Mouse (Mus musculus): ENCODE measurements around the gene Kcna5. TPM values are rescaled to one million over a fixed set of nuclear protein-coding genes. Genes with fewer than 3 reads are reported as not detected.

Gene Kcna5
- total RNA-seq, 2 experiments from 2014 or later = 1.4 to 1.6 TPM

DNA sequence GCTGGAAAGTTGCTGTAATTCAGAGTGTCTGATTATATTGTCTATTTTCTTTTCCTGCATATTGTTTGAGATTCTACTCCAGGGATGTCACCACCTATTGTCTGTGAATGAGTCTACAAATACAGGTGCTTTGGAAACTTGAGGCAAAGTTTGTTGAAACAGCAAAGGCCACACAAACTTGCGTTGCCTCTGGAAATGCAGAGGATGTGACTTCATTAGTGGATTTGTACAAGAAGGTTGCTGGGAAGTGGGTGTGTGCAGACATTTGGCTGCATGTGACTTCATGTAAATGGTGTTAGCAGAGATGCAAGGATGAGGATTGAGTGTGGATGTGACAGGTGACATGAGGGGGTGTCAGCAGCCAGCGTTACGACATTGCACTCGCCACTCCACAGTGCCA is 1.7 kb upstream of the Kcna5 start:
- DNase-seq (ENCODE audit: low spot score in 2 of 2) = no peak

DNA sequence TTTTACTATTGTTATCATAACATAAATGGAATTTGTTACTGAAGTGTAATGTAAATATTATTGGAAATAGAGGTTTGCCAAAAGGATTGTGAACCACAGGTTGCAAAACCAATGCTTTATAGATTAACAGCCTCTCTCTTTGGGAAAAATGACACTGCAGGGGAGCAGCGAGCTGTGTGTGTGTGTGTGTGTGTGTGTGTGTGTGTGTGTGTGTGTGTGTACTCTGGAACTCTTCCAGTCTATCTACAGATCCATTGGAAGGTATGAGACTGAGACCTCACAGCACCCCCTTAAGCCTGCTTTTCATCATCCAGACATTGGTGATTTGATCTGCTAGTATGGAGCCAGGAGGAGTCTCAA is 679 bp upstream of the Kcna5 start:
- no peak for DNase-seq (ENCODE audit: low spot score in 2 of 2)

DNA sequence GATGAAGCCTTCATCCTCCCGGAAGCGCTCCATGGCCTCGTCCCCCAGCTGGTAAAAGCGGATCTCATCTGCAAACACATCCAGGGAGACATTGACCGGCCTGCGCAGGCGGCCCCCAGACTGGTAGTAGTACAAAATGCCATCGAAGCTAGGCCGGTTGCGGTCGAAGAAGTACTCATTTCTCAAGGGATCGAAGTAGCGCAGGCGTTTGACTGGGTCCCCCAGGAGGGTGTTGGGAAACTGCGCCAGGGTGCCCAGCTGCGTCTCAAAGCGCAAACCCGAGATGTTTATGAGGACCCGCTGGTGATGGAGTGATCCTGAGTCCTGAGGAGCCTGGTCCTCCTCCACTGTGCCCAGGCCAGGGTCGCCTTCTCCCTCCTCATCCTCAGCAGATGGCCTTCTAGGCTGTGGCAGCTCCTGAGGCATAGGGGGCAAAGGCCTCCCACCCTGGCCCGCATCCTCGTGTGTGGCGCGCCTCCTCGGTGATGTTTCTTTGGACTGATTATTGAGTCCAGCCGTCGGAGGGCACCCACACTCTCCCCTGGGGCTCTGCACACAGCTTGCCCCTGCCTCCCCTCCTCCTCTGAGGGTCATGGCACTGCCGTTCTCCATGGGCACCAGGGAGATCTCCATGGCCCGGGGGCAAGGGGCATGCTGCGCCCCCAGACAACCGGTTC is 543 bp downstream of the Kcna5 start:
- DNase-seq (ENCODE audit: low spot score in 2 of 2) = no peak

DNA sequence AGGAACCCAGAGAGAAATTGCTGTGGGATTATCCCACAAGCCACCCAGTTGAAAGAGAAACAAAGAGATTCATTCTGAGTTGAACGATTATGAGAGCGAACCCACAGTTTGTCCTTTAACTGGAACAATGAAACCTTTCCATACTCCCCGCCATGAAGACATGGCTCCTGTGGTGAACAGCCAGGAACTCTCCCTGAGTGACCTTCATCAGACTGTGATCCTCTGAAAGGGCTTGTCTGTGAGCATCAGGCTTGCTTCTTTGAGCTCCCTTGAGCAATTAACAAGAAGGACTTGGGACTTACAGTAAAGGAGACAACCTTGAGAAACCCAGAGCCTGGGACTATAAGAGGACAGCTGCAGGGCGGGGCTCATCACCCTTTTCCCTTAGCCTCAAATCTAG is 3.9 kb downstream of the Kcna5 start:
- no peak for DNase-seq (ENCODE audit: low spot score in 2 of 2)

DNA sequence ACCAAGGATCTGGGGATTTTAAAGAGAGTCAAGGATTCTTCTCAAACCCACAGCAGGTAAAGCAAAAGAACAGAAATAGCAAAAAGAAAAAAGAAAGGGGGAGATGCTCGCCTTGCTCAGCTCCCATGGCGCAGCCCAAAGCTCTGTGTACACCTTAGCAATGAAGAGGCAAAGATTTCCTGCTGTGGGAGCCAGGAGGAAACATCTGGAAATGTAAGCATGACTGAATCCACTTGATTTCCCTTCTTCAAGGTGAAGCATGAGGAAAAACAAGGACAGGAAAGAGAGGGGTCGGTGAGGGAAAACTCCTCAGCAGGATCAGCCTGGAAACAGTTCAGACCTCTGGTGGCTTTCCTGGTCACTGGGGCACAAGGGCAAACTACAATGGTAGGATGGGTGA is 5.2 kb downstream of the Kcna5 start:
- no peak for DNase-seq (ENCODE audit: low spot score in 2 of 2)

DNA sequence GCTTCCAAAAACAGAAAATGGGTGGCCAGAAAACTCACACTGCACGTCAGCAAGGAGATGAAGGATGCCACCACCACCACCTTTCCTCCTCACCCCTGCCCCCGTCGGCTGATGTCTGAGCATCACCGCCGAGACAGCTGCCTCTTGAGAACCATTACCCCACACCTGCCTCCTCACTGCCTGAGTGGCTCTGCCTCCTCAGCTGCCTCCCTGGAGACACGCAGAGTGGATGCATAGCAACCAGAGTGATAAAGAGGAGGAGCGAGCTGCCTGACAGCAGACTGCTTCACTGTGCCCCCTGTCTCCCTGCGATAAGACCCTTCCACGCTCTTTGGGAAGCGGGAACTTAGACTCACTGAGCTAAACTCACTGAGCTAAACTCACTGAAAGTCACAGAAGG is 20.5 kb downstream of the Kcna5 start:
- no peak for DNase-seq (ENCODE audit: low spot score in 2 of 2)

DNA sequence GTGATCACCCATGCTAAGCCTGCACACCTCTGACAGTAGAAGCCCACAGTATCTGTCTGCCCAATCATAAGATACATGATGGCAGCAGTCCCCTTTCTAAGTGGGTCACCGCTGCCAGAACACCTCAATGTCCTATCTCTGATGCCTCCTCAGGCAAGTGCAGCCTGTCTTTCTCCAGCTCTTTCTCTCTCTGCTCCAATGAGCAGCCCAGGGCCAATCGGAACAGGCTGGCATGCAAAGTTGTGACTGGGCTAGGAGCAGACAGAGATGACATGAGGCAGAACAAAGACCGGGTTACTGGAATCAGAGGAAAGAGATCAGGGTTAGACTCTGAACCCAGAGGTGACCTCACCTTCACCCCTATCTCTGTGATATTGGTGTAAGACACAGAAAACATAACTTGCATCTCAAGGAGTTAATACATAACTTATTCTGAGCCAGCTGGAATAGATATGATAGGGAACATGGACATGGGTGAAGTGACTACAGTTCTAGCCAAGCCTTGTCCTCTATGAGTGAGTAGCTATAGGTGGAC is 21.4 kb downstream of the Kcna5 start:
- no peak for DNase-seq (ENCODE audit: low spot score in 2 of 2)

DNA sequence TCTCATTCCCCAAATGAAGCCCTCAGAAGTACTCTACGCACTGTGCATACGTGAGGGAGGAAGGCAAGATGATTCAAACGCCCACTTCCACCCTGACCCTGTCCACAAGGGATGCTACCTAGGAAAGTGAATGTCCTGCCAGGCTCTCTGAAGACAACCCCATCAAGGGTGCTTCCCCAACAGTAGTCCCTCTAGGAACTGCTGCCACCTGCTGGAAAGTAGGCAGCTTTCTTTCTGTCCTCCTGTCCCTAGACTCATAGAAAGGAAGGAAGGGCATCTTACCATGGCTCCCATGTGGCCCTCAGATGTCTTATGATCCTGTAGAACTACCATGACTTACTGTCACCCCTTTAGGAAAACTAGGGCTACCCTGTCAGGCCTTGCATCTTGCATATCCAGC is 22.1 kb downstream of the Kcna5 start:
- no peak for DNase-seq (ENCODE audit: low spot score in 2 of 2)

DNA sequence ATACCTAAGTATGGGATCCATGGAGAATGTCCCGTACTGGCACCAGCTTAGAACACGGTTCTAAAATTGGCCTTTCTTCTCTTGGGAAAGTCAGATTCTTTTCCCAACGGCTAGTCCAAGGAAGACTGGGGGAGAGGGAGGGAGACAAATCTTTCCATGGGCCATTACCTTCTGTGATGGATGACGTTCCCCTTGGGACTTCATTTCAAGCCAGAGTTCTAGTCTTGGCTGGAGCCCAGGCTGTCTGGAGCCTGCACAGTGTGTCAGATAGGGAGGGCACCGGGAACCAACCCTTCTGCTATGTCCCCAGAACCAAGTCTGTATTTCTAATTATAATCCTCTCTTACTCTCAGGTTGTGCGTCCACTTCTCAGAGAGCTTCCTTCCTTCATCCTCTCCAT is 26.5 kb downstream of the Kcna5 start:
- DNase-seq (ENCODE audit: low spot score in 2 of 2) = no peak

DNA sequence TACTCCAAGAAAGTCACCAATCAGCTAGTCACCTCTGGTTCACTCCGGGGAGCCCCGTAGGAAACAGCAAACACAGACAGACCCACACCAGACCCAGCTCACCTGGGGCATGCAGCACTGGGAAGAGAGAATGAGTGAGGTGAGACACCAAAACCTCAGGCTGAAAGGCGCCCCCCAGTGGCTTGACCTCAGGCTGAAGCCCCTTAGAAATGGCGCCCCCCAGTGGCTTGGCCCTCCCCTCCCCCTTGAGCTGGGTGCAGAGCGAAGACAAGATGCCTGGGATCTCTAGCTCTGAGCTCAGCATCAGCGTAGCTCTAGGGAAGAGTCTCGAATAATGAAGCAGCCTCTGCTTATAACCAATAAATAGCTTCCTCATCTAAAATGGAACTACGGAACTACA is 31.3 kb downstream of the Kcna5 start:
- no peak for DNase-seq (ENCODE audit: low spot score in 2 of 2)

DNA sequence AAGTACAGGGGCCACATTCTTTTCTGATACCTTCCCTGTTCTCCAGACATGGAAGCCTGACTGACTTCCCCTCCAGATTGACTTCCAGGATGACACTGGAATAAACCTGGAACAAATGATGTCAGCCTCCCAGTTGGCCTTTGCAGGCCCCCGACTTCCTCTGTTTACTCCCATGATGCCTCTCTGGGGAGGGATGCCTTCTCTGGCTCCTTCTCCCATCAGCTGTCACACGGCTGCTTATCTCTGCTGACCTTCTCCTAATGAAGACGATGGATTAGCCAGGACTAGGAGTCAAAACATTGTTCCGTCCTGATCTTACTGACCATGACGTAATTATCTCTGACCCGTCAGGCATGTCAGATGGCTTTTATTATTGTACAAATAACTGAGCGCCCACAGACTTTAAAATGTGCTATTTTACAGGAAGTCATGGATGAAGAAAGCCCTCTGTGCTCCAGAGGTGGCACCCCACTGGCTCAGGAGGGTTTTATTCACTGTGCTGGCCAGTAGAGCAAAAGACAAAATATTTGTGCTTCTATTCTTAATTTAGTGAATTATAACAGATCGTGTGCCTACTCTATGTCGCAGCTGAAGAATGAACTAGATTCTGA is 32.4 kb downstream of the Kcna5 start:
- no peak for DNase-seq (ENCODE audit: low spot score in 2 of 2)

DNA sequence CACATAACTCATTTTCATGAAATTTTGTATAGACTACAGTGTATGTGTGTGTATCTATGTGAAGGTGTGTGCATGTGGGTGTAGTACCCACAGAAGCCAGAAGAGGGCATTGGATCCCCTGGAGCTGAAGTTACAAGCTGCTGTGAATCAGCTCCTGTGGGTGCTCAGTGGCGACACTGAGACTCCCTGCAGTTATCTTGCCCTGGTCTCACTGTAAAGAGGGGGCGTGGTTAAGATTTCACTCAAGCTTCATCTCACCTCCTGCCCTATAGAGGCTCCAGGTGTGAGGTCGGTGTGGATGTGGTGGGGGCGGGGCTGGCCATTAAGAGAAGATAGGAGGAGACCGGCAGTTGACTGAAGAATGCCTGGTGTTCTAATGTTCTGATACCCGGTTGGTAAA is 34.2 kb downstream of the Kcna5 start:
- DNase-seq (ENCODE audit: low spot score in 2 of 2) = no peak

DNA sequence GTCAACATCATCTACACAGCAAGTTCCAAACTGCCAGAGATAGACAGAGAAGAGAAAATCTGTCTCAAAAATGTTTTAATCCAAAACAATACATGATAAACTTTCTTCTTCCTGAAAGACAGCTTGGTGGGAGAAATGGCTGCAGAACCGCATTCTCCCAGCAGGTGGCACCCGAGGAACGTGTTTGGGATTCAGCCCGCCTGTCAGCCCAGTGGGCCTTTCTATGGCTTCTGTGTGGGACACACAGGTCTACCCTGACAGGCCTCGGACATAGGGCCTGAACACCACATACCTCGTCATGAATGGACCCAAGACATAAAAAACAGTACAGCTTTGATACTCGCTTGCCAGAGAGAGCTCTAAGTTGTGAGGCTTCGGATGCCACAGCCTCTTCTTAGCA is 35.1 kb downstream of the Kcna5 start:
- peak; percentile 92 to 94 for DNase-seq (ENCODE audit: low spot score in 2 of 2)

DNA sequence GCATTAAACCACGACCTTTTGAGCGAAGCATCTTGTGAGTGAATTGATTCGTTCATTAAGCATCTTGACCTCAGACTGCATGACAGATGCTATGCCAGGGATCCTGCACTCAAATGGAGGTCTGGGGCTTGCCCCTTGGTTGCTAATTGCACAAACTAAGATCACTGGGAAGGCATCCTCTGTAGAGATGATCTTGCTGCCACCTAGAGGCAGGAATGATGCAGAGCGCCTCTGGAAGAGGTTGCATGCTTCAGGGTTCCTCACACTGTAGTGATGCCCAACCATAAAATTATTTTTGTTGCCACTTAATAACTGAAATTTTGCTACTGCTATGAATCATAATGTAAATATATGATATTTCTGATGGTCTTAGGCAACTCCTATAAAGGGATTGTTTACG is 37.3 kb downstream of the Kcna5 start:
- peak; percentile 69 to 70 for DNase-seq (ENCODE audit: low spot score in 2 of 2)

DNA sequence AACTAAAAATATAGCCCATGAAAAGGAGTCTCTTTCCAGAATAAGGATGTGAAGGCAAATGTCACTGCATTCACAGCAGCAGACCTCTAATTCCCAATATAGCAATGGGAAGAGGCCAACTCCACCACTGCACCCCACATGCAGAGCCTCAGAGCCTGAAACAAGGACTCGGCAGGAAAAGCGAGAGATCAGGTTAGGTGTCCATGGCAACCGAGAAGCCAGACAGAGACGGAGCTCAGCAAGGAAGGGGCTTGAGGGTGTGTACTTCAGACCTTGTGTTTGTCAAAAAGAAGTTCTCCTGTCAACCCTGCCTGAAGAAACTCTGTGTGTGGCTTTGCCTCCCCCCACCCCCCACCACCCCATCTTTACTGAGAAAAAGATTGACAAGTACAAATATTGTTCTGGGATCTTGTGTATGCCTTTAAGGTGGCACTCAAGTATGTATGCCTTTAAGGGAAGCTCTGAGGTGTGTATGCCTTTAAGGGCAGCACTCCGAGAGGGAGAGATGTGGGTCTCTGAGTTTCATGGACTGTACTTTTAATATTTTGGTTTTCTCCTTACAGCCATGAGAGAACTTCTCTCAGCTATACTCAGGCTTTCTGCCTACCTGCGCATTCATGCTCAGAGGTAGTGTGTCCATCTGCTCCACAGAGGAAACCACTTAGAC is 37.9 kb downstream of the Kcna5 start:
- DNase-seq (ENCODE audit: low spot score in 2 of 2) = no peak

DNA sequence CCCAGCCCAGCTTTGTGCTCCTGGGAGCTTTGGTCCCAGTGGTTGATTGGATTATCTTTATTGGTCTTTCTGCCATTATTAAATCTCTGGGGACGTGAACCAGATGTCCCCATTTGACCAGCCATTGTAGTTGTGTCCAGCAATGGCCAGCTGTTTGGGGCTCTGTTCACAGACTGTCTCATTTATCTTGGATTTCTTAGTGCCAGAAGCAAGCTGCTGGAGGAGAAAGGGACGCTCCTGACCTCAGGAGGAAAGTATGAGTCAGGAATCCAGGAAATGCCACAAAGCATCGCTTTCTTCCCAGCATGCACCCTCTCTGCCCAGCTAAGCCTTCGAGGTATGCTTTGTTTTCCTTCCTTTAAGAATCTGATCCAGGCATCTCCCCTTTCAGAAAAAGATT is 48.1 kb downstream of the Kcna5 start:
- no peak for DNase-seq (ENCODE audit: low spot score in 2 of 2)

DNA sequence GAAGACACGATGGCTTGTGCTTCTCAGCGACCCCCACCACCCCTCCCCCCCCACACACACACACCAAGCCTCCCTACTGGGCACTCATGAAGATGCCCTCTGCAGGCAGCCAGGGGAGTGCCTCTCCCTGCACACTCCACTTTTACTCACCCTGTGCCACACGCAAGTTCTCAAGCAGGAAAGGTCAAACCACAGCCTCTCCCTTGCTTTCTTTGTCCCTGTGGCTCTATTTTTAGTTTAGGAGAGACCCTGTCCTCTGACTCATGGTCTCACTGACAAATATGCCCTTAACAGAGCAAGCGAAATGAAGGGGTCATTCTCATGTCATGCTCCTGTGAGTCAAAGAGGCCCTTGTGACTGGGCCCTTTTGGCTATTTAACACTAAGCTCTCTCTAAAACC is 50.3 kb downstream of the Kcna5 start:
- DNase-seq (ENCODE audit: low spot score in 2 of 2) = no peak

DNA sequence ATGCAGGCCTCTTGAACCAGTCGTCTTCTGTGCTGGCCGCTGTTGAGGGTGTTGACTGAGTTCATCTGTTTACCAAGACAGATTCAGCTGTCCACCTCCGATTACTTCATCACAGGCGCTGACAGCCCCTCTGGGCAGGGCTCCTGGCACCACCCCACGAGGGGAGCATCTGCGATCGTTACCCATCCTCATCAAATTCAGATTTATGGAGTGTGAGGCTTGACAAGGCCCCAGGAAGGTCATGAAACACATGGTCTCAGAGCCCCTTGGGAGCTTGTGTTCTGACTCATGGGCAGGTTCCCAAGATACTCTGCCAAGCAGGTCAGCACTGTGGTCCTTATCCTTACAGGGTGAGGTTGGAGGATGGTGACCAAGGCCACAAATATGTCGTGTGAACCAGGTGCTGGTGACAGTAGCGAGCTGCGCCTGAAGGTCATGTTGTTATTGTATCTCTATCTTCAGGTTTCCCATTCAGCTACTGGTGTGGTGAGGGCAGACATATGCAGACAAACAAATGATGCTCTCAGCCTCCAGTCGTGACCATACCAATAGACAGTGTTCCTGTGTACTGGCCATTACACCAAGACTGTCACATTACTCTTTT is 51.8 kb downstream of the Kcna5 start:
- DNase-seq (ENCODE audit: low spot score in 2 of 2) = no peak
